Mouse (Mus musculus): ENCODE data around the gene Tshz2. TPM values are rescaled to one million over a fixed set of nuclear protein-coding genes. Genes with fewer than 3 reads are reported as not detected.

Gene Tshz2
- polyA plus RNA-seq, 1 experiment from 2014 or later: 1.3 TPM

DNA sequence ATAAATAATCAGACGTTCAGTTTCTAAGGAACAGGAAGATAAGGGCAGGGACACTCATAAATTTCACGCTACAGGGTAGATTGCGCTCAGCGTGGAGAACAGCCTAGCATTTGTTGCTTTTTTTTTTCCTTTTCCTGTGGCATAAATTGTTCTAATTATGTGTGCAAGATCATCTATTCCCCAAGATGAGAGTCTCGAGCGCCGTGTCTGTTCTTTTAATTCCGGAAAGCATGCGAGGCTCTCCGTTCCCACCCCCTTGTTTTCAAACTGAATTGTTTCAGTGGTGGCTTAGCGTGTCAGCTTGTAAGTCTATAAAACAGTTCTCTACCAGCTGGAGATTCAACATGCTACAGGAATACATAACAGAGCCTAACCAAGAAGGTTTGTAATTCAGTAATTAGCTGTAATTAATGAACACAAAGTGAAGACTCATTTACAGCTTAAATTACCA is 404.0 kb downstream of the Tshz2 start:
- Histone ChIP-seq H3K4me1 (ENCODE audit: control insufficient read depth, insufficient read depth, low read length) (no peaks in the 10 kb centered on the region; the same call in 1 of the 2 replicates), H3K9me3 (ENCODE audit: control insufficient read depth, low read length) (no peaks in the 10 kb centered on the region), H3K4me2 (no peak overlapping the region), H3K36me3 (ENCODE audit: control insufficient read depth, insufficient read depth, low read length) (no peaks in the 10 kb centered on the region), H3K9ac (ENCODE audit: low read length) (no peak overlapping the region), H3K27ac (ENCODE audit: low read depth, low read length) (no peak overlapping the region), H3K4me3 (ENCODE audit: low read depth, low read length) (no peak overlapping the region), H3K27me3 (ENCODE audit: control insufficient read depth, insufficient read depth, low read length) (no peaks in the 10 kb centered on the region)
- DNase-seq (ENCODE audit: low spot score, missing footprints) (no peak), ATAC-seq (ENCODE audit: low FRiP score) (no peak)
- WGBS: 72% methylated on average over 11 of the region's 11 CpGs

DNA sequence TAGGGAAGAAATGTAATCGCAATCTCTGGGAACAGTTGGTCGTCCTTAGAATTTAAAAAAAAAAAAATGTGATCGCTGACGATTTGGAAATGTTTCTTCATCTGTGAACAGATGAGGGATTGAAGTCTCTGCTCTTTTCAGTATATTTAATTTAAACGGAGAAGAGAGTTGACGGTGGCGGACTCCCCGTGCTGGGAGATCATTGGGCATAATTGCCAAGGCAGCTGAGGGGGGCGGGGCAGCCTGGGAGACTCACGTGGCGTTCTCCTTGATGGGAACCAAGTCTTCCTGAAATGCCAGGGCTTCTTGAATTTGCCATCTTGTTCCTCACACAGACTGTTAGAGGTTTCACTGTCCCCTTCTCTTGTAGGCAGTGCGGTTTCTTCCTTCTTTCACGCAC is 404.5 kb downstream of the Tshz2 start:
- DNase-seq (ENCODE audit: low spot score, missing footprints) (no peak), ATAC-seq (ENCODE audit: low FRiP score) (no peak)
- no peak overlapping the region for H3K27ac ChIP-seq (ENCODE audit: low read depth, low read length)
- no peaks in the 10 kb centered on the region for H3K9me3 ChIP-seq (ENCODE audit: control insufficient read depth, low read length)
- WGBS: 77% methylated on average over 13 of the region's 13 CpGs
- no peak overlapping the region for H3K9ac ChIP-seq (ENCODE audit: low read length)
- no peak overlapping the region for H3K4me3 ChIP-seq (ENCODE audit: low read depth, low read length)
- no peaks in the 10 kb centered on the region for H3K27me3 ChIP-seq (ENCODE audit: control insufficient read depth, insufficient read depth, low read length)
- no peaks in the 10 kb centered on the region; the same call in 1 of the 2 replicates for H3K4me1 ChIP-seq (ENCODE audit: control insufficient read depth, insufficient read depth, low read length)
- no peak overlapping the region for H3K4me2 ChIP-seq
- H3K36me3 ChIP-seq (ENCODE audit: control insufficient read depth, insufficient read depth, low read length): no peaks in the 10 kb centered on the region

DNA sequence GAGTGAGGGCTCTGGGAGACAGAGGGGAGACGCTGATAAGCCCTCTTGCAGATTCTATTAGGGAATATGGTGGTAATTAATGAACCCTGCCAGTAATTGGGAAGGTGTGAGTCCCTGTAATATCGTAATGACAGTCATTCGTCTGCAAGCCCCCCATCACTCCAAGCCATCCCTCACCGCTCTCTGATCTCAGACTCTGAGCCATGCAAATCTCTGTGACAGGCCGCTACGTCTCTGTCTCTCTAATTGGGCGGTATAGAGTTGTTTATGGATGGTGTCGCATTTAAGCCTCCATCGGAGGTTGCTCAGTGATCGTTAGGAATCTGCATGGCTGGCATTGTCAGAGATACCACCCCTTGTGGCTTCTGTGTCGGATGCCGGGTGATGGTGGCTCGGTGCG is 407.0 kb downstream of the Tshz2 start:
- DNase-seq (ENCODE audit: low spot score, missing footprints): no peak
- Histone ChIP-seq H3K9ac (ENCODE audit: low read length) (no peak overlapping the region), H3K36me3 (ENCODE audit: control insufficient read depth, insufficient read depth, low read length) (no peaks in the 10 kb centered on the region), H3K27ac (ENCODE audit: low read depth, low read length) (no peak overlapping the region), H3K27me3 (ENCODE audit: control insufficient read depth, insufficient read depth, low read length) (no peaks in the 10 kb centered on the region), H3K4me2 (no peak overlapping the region), H3K9me3 (ENCODE audit: control insufficient read depth, low read length) (no peaks in the 10 kb centered on the region), H3K4me3 (ENCODE audit: low read depth, low read length) (no peak overlapping the region), H3K4me1 (ENCODE audit: control insufficient read depth, insufficient read depth, low read length) (no peaks in the 10 kb centered on the region; the same call in 1 of the 2 replicates)
- WGBS: 71% methylated on average over 14 of the region's 14 CpGs
- no peak for ATAC-seq (ENCODE audit: low FRiP score)

DNA sequence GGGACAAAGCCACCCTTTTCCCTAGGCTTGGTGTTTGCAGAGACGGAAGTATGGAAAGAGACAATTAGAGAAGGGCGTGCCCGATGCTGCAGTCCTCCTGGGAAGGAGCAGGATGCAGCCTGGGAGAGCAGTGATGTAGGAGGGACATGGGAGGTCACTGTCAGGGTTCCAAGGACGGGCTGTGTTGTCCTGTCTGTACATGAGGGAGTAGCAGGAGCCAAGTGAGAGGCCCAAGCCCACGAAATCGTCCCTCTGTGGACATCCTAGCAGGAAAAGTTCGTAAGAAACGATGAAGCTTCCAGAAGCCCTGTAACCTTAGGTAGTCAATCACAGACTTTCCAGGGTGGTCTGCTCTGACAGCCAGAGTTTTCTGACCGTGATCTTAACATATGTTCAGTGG is 408.3 kb downstream of the Tshz2 start:
- no peaks in the 10 kb centered on the region; the same call in 1 of the 2 replicates for H3K4me1 ChIP-seq (ENCODE audit: control insufficient read depth, insufficient read depth, low read length)
- no peak overlapping the region for H3K4me3 ChIP-seq (ENCODE audit: low read depth, low read length)
- H3K9ac ChIP-seq (ENCODE audit: low read length): no peak overlapping the region
- ATAC-seq (ENCODE audit: low FRiP score) (no peak), DNase-seq (ENCODE audit: low spot score, missing footprints) (no peak)
- no peak overlapping the region for H3K4me2 ChIP-seq
- H3K36me3 ChIP-seq (ENCODE audit: control insufficient read depth, insufficient read depth, low read length): no peaks in the 10 kb centered on the region
- WGBS: 75% methylated on average over 9 of the region's 9 CpGs
- no peak overlapping the region for H3K27ac ChIP-seq (ENCODE audit: low read depth, low read length)
- H3K9me3 ChIP-seq (ENCODE audit: control insufficient read depth, low read length): no peaks in the 10 kb centered on the region
- H3K27me3 ChIP-seq (ENCODE audit: control insufficient read depth, insufficient read depth, low read length): no peaks in the 10 kb centered on the region

DNA sequence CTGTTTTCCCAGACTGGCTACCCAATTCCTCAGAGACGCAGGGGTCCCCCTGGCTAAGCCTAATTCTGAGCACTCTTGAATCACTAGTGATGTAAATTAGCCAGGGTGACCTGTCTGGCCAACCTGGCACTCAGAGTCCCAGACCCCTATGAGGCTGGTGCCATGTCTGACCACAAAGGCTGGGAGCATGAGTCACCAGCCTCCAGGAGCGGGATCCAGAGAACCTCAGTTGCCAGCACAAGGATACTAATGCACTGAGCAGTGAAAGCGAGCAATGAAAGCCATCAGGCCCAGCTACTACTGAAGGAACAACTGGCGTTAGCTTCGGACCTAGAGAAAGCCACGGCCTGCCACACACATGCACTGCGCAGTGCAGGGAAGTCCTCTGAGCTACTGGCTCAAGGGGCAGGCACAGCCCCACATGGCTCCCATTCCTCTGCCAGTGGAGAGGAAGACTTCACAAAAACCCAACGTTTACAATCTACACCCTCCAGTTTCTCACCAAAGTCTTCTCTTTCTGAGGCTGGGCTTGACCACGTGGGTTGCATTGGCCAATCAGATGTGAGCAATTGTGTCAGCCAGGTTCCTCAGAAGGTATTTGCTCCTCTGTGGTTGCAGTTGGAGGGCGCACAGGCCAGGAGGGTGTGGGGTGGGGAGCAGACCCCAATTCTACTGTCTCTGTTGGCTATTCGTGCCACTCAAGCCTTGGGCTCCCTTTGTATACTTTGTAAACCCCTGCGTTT is 409.8 kb downstream of the Tshz2 start:
- WGBS: 82% methylated on average over 12 of the region's 12 CpGs
- no peak overlapping the region for H3K9ac ChIP-seq (ENCODE audit: low read length)
- no peaks in the 10 kb centered on the region for H3K27me3 ChIP-seq (ENCODE audit: control insufficient read depth, insufficient read depth, low read length)
- H3K36me3 ChIP-seq (ENCODE audit: control insufficient read depth, insufficient read depth, low read length): no peaks in the 10 kb centered on the region
- ATAC-seq (ENCODE audit: low FRiP score) (no peak), DNase-seq (ENCODE audit: low spot score, missing footprints) (no peak)
- no peak overlapping the region for H3K4me3 ChIP-seq (ENCODE audit: low read depth, low read length)
- H3K4me2 ChIP-seq: no peak overlapping the region
- no peak overlapping the region for H3K27ac ChIP-seq (ENCODE audit: low read depth, low read length)
- H3K9me3 ChIP-seq (ENCODE audit: control insufficient read depth, low read length): no peaks in the 10 kb centered on the region
- no peaks in the 10 kb centered on the region for H3K4me1 ChIP-seq (ENCODE audit: control insufficient read depth, insufficient read depth, low read length)

DNA sequence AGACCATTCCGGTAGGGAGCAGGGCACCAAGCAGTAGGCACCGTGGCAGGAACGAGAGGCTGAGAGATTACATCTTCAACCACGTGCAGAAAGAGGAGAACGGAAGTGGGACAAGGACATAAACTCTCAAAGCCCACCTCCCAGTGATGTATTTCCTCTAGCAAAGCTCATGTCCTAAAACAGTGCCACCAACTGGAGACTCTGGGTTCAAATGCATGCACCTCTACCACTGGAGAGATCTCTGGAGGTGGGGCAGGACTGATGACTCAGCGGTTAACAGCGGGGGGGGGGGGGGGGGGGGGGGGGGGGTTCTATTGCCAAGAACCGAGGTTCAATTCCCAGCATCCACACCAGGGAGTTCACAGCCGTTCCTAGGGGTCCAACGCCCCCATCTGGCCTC is 410.5 kb downstream of the Tshz2 start:
- H3K36me3 ChIP-seq (ENCODE audit: control insufficient read depth, insufficient read depth, low read length): no peaks in the 10 kb centered on the region
- DNase-seq (ENCODE audit: low spot score, missing footprints): no peak
- no peak overlapping the region for H3K4me3 ChIP-seq (ENCODE audit: low read depth, low read length)
- 85% methylated on average over 8 of the region's 10 CpGs for WGBS
- H3K9me3 ChIP-seq (ENCODE audit: control insufficient read depth, low read length): no peaks in the 10 kb centered on the region
- no peak overlapping the region for H3K9ac ChIP-seq (ENCODE audit: low read length)
- no peaks in the 10 kb centered on the region for H3K4me1 ChIP-seq (ENCODE audit: control insufficient read depth, insufficient read depth, low read length)
- ATAC-seq (ENCODE audit: low FRiP score): no peak
- H3K27ac ChIP-seq (ENCODE audit: low read depth, low read length): no peak overlapping the region
- no peaks in the 10 kb centered on the region for H3K27me3 ChIP-seq (ENCODE audit: control insufficient read depth, insufficient read depth, low read length)
- no peak overlapping the region for H3K4me2 ChIP-seq

DNA sequence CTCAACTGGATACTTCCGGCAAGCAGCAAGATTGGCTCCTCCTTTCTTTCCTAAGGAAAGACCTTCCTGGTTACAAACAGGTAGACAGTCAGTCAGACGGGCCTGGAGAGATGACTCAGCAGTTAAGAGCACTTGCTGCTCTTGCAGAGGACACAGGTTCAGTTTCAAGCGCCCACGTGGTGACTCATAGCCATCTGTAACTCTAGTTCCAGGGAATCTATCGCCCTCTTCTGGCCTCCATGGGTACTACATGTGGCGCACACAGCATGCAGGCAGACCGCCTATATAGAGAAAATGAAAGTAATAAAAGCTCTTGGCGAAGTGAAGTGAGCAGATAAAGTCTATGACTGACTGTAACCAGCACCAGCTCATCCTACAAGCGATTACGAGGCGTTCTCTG is 413.1 kb downstream of the Tshz2 start:
- Histone ChIP-seq H3K36me3 (ENCODE audit: control insufficient read depth, insufficient read depth, low read length) (no peaks in the 10 kb centered on the region), H3K9ac (ENCODE audit: low read length) (no peak overlapping the region), H3K4me2 (no peak overlapping the region), H3K4me3 (ENCODE audit: low read depth, low read length) (no peak overlapping the region), H3K27me3 (ENCODE audit: control insufficient read depth, insufficient read depth, low read length) (no peaks in the 10 kb centered on the region), H3K4me1 (ENCODE audit: control insufficient read depth, insufficient read depth, low read length) (no peaks in the 10 kb centered on the region), H3K9me3 (ENCODE audit: control insufficient read depth, low read length) (no peaks in the 10 kb centered on the region), H3K27ac (ENCODE audit: low read depth, low read length) (no peak overlapping the region)
- WGBS: 85% methylated on average over 11 of the region's 11 CpGs
- DNase-seq (ENCODE audit: low spot score, missing footprints) (no peak), ATAC-seq (ENCODE audit: low FRiP score) (no peak)

DNA sequence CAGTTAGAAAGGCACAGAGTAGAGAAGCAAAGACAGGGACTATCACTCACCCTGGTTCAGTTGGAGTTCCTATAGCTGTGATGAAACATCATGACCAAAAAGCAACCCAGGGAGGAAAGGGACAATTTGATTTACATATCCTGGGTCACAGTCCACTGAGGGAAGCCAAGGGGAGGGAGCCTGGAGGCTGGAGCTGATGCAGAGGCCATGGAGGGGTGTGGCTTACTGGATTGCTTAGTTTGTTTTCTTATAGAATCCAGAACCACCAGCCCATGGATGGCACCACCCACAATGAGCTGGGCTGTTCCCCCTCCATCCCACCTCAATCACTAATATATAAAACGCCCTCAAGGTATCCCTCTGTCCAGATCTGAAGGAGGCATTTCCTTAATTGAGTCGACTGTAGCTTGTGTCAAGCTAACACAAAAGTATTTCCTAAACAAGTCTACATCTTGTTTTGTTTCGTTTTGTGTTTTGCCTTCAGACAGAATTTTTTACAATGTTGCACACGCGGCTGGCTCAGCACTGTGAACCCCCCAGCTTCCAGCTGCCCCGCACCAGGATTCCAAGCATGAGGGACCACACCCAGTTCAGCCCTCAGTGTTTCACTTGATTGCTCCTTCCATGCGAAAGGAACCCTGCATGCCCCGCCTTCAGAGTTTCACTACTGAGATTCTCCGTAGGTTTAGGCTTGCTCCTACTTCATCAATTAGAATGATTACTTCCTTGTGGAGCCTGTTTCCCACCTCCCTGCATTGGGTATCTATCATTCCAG is 413.7 kb downstream of the Tshz2 start:
- Histone ChIP-seq H3K27me3 (ENCODE audit: control insufficient read depth, insufficient read depth, low read length) (no peaks in the 10 kb centered on the region), H3K4me2 (no peak overlapping the region), H3K27ac (ENCODE audit: low read depth, low read length) (no peak overlapping the region), H3K9me3 (ENCODE audit: control insufficient read depth, low read length) (no peaks in the 10 kb centered on the region), H3K4me3 (ENCODE audit: low read depth, low read length) (no peak overlapping the region), H3K36me3 (ENCODE audit: control insufficient read depth, insufficient read depth, low read length) (no peaks in the 10 kb centered on the region), H3K4me1 (ENCODE audit: control insufficient read depth, insufficient read depth, low read length) (no peaks in the 10 kb centered on the region), H3K9ac (ENCODE audit: low read length) (no peak overlapping the region)
- 87% methylated on average over 9 of the region's 9 CpGs for WGBS
- ATAC-seq (ENCODE audit: low FRiP score): no peak
- DNase-seq (ENCODE audit: low spot score, missing footprints): no peak

DNA sequence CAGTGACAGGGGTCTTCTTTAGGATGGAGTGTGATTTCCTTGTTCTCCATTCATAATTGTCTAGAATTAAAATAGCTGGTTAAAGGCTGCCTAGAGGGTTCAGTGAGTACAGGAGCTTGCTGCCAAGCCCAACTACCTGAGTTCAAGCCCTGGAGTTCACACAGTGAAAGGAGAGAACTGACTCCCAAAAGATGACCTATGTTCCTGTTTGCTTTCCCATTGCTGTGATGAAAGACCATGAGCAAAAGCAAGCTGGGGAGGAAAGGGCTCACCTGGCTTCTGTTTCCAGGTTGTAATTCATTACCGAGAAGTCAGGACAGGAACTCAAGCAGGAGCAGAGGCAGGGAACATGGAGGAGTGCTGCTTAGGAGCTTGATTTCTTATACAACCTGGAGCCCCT is 416.0 kb downstream of the Tshz2 start:
- Histone ChIP-seq H3K4me1 (ENCODE audit: control insufficient read depth, insufficient read depth, low read length) (no peaks in the 10 kb centered on the region), H3K36me3 (ENCODE audit: control insufficient read depth, insufficient read depth, low read length) (no peaks in the 10 kb centered on the region)
- 82% methylated on average over 1 of the region's 1 CpGs for WGBS

More for the DNA sequence above, 416.0 kb downstream of the Tshz2 start:
- Histone ChIP-seq H3K4me3 (ENCODE audit: low read depth, low read length) (no peak overlapping the region), H3K9me3 (ENCODE audit: control insufficient read depth, low read length) (no peaks in the 10 kb centered on the region), H3K9ac (ENCODE audit: low read length) (no peak overlapping the region), H3K27ac (ENCODE audit: low read depth, low read length) (no peak overlapping the region), H3K27me3 (ENCODE audit: control insufficient read depth, insufficient read depth, low read length) (no peaks in the 10 kb centered on the region), H3K4me2 (no peak overlapping the region)
- DNase-seq (ENCODE audit: low spot score, missing footprints): no peak
- no peak for ATAC-seq (ENCODE audit: low FRiP score)

Measured in midbrain, embryonic 11.5 days (tissue).